Mouse (Mus musculus): ENCODE data around the gene Gm21969.
A peak's percentile ranks its signal among the peaks of the same experiment; 100 is the strongest.

GRCm38 (mm10) chr4:139643972-139644371 is 41.0 kb downstream of the Gm21969 start:
- no peak for TF ChIP-seq USF1 (IDR thresholded peaks at IDR 0.05; ENCODE audit: low read depth)
- peak; percentile 85 for TF ChIP-seq CTCF (IDR thresholded peaks at IDR 0.05; ENCODE audit: control insufficient read depth, insufficient read depth, insufficient read length)

Data from C2C12 (cell line).